Mouse (Mus musculus) testis, postnatal 14 days (tissue): ENCODE data around the gene Crygn.

Experiments
- DNase-seq: peaks from one replicate; pipeline ENCODE4 v3.0.0; 2021; ENCODE audit warnings: low spot score

Crygn gene

DNA sequence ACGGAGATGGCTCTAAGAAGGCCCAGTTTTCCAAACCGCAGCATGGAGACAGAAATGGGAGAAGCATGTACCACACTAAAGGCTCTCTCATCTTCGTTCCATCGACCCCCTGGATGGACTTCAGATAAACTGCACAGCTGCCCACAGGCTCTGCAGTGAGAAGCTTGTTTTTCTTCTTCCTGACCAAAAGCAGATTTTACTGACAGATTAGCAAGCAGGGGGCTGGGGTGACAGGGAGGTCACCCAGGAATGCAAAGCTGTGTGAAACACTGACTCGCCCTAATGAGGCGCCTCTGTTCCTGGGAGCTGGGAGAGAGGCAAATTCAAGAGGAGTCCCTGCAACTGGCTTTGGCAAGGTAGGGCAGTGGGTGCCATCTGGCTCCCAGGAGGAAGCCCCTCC lies 10.3 kb downstream of the Crygn start:
- DNase-seq: no peak

DNA sequence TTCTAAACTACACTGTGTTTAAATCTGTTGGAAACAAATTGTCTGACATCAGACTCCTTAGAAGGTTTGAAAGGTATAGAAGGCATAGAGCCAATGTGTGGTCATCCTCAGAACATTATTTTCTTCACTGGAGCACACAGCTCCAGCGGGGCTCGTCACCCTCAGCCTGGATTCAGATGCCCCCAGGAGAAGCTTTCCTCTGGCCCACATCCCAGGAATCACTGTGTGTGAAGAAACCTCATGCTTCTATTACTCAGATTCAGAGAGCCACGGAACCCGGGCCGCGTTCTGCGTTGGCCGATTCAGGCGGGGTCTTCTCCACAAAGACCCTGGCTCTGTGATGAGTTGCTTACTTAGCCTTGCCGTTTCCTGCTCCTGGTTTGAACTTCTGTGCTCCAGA lies 13.9 kb downstream of the Crygn start:
- DNase-seq: no peak

DNA sequence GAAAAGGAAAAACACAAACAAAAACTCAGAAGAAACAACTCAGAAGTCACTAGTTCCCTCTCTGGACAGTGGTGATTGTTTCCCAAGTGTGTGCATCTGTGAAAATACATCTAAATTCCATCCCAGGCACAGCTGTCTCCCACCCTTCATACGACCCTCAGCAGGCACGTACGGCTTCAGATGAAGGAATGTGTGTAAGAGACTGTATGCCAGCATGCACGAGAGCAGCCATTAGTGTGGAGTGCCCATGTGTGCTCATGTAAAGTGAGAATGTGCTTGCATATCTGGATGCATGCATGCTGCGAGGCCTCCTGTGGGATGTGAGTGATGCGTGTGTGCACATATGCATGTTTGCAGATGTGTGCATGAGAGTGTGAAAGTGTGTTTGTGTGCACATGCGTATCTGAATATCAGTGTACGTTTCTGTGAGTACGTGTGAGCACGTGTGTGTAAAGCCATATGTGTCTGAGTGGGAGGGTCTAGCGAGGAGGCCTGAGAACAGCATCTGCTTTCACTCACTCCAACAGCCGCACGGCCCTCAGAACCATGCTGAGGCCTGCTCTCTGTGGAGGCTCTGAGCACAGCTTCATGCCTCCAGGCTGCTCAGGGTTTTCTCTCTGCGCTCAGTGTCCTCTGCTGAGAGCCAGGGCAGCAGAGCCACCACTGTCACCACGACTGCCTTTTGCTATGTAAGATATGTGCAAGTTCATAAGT lies 16.5 kb downstream of the Crygn start:
- DNase-seq: no peak

DNA sequence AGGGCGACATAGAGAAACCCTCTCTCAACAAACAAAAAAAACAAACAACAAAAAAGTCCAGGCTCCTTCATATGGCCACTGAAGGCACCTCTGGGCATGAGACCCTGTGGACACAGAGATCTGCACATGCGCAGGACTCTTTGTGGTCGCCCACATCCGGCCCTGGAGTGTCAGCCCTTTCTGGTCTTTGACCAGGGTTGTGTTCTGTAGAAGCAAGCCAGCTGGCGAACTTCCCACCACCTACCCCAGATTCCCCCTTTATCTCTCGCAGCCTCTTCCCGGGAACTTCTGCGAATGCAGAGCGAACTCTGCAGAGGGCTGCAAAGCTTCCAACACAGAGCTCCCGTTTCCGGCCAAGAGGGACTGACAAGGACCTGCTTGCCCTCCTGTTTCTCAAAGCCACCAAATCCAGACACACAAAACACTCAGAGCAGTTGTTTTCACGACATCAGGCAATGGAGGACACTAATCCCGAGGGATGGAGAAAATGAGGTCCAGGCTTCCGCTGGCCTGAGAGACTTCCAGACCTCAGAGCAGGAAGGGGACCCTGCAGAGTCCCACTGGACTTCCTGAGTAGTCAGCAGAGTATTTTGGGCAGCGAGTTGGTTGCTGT lies 18.6 kb downstream of the Crygn start:
- DNase-seq: peak; percentile 61

DNA sequence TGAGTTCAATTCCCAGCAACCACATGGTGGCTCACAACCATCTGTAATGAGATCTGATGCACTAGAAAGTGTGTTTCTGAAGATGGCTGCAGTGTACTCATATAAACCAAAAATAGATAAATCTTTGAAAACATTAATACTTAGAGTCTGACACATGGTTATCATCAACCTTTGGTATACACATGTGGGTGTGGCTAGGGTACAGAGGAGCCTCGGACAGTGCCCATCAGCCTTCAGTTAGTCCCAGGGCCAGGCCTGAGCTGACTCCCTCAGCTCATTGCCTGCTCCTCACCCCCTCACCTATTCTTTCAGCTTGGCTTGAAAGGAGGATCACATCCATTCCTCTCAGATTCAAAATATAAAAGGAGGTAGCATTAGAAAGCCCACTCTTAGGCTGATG lies 19.3 kb downstream of the Crygn start:
- no peak for DNase-seq

DNA sequence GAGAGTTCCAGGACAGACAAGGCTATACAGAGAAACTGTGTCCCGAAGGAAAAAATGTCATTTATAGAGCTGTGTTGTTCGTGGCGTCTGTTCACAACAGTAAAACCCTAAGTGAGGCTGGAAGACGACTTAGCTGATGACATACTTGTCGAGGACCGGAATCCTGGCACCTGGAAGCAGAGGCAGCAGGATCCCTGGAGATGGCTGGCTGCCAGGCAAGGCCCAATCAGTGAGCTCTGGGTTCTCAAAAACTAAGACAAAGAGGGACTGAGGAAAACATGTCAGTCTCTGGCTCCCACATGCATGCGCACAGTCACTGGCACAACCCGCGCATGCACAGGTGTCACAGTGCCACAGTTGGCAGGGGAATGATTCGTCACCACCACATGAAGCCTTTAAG lies 20.2 kb downstream of the Crygn start:
- DNase-seq: no peak

DNA sequence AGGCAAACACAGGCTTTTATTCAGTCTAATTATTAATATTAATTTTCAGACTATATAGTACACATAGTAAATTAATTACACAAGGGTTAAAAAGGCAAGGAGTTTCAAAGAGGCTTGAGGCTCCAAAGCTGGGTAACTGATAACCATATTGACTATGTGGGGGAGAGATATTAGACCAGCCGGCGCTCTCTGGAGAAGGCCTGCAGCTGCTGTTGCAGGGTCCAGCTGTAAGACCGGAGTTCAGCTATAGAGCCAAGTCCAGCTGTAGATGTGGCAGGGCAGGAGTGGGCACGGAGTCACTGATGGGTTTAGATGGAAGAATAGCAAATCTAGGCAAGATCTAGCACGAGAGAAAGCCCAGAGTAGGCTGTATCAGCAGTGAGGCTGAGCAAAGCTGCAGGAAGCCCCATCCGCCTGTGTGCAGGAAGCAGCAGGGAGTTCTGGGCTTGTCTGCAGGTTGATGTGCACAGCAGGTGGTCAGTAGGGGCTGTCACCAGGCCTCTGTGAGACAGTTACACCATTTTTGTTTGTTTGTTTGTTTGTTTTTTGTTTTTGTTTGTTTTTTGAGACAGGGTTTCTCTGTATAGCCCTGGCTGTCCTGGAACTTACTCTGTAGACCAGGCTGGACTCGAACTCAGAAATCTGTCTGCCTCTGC lies 23.9 kb downstream of the Crygn start:
- DNase-seq: no peak

DNA sequence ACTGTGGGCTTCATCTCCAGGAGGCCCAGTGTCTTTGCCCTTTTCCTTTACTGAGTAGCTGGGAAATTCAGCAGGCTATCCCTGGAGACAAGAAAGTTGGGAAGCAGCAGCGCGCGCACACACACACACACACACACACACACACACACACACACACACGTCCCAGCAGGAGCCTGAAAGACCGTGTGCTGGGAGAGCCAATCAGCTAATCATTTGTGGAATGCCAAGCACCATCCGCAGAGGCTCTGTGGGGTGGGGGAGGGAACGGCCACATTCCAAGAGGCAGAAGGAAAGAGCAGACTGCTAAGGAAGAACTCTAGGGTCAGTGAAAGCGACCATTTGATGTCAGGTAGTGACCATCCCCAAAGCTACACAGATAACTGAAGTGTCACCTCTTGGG lies 24.7 kb downstream of the Crygn start:
- DNase-seq: no peak

DNA sequence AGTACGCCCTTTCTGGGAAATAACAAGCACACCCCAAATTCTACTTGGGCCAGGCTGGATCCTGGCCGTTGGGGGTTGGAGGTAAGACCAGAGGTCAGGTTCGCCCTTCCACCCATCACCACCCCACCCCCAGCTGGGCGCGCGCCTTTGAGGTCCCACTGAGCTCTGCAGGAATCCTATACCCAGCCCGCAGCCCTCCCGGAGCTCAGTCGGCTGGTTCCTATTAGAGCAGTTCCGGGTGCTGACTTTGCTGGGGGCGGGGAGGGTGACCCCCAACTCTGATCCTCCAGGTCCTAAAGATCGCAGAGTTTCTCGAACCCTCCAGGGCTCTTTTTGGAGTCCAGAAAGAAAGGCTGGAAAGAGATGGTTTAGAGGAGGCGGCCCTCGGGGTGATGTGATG lies 26.8 kb downstream of the Crygn start:
- no peak for DNase-seq

DNA sequence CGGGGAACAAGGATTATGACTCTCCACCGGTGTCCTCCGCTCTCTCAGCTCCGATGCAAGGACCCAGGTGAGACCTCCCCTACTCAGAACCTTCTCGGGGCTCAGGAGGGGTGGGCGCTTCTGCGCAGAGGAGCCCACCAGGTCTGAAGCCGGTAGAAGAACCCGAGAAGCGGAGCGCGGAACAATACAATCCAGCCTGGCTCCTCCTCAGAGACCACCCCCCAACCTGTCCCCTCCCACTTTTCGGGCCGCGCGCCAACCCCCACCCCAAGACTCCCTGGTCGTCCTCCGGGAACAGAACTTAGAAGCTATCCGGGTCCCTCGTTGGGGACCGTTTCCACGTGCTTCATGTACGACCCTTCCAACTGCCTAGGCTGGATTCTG lies 27.3 kb downstream of the Crygn start, which contains the start of gene Wdr86:
Gene Wdr86 (minus strand): TSS at position 240 of the 384 bp plus-strand sequence.
- no peak for DNase-seq

DNA sequence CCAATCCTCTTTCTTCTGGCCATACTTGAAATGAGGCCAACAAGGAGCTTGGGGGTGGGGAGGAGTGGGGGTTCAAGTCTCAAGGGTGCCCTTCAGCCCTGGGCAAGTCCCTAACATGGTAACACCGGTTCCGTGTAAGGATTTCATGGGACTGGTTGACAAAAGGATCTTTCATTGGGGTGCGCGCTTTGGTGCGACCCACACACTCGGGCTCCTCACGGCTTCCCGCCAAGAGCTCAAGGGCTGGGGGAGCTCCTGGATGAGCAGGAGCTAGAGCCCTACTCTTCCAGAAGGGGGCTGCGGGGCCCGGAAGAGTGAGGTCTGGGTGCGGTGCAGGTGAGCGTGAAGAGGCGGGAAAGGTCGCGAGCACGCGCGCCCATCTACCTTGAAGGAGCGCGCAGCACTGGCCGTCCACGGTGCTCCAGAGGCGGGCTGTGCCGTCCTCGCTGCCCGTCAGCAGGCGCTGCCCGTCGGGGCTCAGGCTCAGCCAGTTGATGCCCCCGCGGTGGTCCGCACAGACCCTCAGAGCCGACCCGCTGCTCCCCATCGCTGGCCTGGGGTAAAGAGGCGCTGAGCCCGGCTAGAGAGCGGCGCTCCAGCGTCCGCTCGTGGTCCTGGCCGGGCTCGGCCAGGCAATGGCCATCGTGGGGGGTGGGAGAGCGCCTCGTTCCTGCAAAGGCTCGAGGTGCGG lies 27.9 kb downstream of the Crygn start:
- DNase-seq: no peak

DNA sequence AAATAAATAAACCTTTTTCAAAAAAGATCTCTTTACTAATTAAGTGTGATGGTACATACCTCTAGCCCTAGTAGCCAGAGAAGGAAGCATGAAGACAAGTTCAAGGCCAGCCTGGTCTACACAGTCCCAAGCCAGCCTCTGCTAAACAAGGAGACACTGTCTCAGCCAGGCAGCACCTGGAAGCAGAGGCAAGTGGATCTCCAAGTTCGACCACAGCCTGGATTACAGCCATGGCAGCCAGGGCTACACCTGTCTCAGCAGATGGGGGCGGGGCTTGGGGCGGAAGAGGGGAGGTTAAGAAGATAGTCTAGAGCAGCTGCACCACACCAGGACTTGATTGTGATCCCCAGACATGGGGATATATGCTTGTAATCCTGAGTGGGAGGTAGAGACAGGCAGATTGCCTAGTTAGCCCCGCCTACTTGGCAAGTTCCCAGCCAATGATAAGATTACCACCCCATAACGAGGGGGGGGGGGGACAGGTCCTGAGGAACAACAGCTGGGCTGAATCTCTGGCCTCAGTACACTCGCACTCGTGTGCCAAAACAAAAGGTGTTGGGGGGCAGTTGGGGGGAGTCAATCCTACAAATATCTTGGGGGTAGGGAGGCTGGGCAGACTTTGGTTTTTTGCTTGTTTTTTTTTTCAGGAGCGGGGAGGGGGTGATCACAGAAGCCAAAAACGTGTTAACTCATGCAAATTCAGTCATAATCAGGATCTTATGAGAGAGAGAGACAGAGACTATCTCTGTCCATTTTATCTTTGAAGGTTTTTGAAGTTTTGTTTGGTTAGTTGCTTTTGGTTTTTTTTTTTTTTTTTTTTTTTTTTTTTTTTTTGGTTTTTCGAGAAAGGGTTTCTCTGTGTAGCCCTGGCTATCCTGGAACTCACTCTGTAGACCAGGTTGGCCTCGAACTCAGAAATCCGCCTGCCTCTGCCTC lies 30.6 kb downstream of the Crygn start:
- DNase-seq: peak; percentile 61

DNA sequence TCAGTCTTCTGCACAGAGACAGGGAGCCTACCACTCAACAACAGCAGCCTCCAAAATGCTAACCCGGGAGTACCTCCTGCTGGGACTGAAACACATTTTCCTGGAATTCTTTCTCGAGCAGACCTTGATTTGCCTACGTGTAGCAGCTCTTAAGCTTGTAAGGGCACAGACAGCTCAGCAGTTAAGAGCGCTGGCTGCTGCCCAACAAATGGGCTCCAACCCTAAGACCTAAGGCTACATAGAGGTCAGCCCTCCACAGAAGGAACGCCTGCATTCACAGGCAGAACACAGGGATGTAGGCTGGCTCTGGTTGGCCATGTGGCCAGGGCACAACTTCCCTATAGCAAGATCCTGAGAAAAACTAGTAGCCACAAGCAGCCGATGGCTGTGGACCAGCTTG lies 31.9 kb downstream of the Crygn start:
- no peak for DNase-seq

DNA sequence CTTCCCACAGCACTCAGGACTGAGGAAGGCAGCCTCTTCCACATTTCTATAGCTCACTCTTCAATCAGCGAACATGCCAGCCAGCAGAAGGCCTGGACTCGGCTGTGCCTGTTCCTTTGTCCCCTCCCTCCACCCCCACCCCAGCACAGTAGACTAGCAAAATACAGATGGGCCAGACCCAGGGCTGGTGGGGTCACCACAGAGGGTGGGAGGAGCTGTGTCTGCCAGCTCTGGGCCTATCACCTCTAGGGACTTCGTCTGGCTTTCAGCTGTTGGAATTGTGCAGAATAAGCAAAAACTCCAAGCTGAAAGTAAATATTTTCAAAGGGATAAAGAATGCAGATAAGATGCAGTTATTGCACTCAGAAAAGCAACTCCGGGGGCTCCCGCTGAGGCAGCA lies 33.0 kb downstream of the Crygn start:
- DNase-seq: no peak

DNA sequence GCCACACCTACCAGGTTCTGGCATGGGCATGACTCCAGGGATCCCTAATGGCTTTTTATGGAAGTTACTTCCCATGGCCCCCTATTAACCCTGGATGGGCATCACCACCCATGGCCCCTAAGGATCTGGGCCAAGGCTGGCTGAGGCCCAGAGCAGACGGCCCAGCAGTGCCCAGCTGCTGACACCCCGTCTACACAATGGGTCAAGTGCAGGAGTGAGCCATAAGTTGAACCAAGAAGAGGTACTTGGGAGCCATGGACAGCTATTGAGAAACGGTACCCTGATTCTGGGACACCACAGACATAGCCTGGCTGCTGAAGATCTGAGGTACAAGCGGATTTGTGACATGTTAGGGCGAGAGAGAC lies 33.6 kb downstream of the Crygn start:
- DNase-seq: no peak

DNA sequence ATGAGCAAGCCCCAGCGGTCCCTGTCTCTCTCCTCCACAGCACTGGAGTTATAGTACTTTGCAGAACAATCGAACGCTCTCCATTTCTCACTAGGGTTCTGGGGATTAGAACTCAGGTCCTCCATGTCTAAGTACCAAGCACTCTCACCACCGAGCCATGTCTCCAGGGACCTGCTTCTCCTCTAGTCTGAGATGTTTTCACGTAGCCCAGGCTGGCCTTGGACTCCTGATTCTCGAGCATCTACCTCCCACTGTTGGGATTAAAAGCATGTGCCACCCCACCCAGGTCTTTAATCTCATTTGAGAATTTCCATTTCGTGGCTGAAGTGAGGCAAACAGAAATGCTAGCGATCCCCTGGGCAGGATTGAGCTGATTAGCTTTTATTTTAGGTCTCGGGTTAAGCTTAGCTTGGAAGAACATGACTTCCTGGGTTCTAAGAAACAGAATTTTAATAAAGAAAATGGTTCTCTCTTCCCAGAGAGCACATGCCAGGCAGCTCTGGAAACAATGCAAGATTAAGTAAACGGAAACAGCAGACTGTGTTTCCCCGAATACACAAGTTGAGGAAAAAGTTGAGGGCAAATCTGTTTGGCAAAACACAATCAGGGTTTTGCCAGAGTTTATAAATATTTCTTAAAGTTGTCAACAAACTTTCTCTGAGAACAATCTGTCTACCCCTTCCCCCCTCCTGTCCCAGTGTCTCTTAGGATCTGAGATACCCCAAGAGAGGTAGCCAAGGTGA lies 34.1 kb downstream of the Crygn start:
- DNase-seq: no peak

DNA sequence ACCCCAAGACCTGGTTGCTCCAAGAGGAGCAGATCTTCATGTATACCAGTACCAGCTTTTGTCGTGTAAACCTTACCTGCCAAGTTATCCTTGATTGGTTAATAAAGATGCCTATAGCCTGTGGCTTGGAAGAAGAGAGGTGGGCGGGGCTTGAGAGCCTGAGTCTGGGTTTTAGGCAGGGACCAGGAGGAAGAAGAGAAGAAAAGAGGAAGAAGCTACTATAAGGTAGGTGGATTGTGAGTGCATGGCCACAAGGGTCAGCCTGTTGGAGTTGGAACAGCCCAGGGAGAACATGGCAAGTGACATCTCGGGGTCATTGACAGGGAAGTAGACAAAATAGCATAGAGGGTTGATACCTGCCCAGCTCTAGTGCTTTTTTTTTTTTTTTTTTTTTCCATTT lies 38.0 kb downstream of the Crygn start:
- DNase-seq: no peak

DNA sequence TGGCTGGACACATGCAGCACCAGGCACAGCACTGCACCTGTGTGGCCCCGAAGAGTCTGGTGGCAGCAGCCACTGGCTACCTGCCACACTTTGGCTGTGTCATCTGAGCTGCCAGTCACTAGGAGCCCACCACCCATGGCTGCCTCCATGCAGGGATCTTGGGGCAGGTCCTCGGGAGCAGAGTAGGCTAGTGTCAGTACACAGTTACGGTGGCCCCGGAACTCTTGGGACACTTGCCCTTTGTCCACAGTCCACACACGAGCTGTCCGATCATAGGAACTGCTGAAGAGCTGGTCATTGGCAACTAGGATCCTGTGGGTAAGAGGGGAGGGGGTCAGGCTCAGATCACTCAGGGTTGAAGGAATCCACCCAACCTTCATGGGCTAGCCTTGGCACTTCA lies 39.7 kb downstream of the Crygn start:
- DNase-seq: no peak

DNA sequence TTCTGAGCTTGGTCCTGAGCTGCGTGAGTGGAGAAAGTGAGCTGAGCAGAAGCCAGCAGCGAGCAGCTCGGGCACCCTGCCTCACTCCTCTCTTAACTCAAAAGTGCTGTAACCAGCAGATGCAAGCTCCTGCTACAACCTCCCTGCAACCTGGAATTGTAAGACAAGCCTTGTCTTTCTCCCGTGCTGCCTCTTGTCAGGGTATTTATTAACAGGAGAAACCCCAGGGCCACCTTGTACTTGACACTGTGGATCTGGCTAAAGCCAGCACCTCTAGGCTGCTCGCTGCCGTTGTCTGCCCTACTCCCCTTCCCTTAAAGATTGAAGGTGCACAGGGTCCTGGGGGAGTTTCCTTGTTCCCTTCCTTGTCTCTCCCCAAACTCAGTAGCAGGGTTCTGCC lies 43.8 kb downstream of the Crygn start:
- no peak for DNase-seq

DNA sequence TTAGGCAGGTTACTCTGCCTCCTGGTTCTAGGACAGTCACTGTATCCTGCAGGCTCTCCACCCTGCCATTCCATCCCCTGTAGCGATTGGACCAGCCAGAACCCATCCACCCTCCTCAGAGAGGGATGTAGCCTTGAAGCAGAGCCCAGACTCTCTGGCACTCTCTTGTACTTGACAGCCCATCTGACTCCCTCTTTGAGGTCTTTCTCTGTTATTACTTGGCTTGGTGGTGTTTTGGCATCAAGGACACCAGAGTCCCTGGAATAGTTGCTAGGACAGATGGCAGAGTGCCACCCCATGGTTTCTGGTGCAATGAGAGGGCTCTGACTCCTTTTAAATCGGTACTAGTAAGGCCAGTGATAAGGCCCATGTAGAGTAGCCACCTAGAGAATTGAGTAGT lies 44.6 kb downstream of the Crygn start:
- DNase-seq: no peak

DNA sequence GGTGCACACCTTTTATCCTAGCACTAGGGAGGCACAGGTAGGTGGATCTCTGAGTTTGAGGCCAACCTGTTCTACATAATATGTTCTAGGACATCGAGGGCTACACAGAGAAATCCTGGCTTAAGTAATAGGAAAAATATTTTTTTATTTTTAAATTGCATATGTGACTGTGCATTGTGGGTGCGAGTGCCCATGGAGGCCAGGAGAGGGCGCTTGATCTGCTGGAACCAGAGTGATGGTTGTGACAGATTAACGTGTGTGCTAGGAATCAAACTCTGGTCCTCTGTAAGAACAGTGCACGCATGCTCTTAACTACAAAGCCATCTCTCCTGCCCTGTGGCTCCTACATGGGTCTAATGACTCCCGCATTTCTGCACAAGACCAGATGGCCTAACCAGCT lies 46.2 kb downstream of the Crygn start:
- DNase-seq: no peak
